16 mouse cellular contexts compared by ENCODE assay signal in the genomic region with DNA sequence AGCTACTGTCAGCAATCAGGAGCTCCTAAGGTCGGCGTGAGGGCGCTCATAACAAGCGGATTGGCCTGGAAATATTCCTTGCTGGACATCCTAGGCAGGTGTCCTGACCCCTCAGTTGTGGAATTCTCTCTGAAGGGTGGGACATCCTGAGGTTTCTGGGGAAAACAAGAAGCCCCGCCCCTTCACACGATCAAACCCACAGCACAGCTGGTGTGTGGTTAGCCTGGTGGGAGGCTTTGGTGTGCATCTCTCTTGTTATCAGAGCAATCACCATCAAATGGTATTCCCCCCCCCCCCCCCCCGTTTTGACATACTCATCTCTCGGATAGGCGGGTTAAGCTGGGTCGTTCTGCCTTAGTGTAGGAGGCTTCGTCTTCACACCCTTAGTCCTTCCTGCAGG.
"Had no signal": no experiment of that assay in that cellular context is flagged by ENCODE, and none has a peak within 500 bp of the region (broad histone marks: within the 10 kb centered on the region; RNA-seq: fewer than 3 reads in every experiment).

No protein-coding gene starts in this region.

- H3K27me3 ChIP-seq: limb, embryonic 12.5 days; liver, embryonic 13.5 days; lung, embryonic 15.5 days had no signal

- DNase-seq: kidney, adult 2 months; kidney, postnatal 25 days; layer of hippocampus, adult 9-11 months; layer of hippocampus, postnatal 36 days; liver; liver, embryonic 13.5 days; liver, postnatal 0 days; lung, postnatal 14 days had no signal

- H3K36me3 ChIP-seq: limb, embryonic 12.5 days; liver, embryonic 13.5 days; lung, embryonic 15.5 days; midbrain, embryonic 12.5 days had no signal

- H3K9ac ChIP-seq: limb, embryonic 12.5 days; liver, embryonic 13.5 days; liver, postnatal 0 days; lung, embryonic 15.5 days; midbrain, embryonic 12.5 days had no signal

- H3K4me3 ChIP-seq: limb, embryonic 12.5 days; liver, embryonic 13.5 days; lung, embryonic 15.5 days; megakaryocyte, embryonic 14.5 days; midbrain, embryonic 12.5 days had no signal

- H3K9me3 ChIP-seq: limb, embryonic 12.5 days; liver, embryonic 13.5 days; lung, embryonic 15.5 days; megakaryocyte, embryonic 14.5 days; midbrain, embryonic 12.5 days had no signal

- ATAC-seq: intestine, embryonic 16.5 days; liver, postnatal 0 days; midbrain, embryonic 16.5 days had no signal

- H3K4me2 ChIP-seq: limb, embryonic 12.5 days; liver, embryonic 13.5 days; lung, embryonic 15.5 days; midbrain, embryonic 12.5 days had no signal

- H3K27ac ChIP-seq: limb, embryonic 12.5 days; liver, embryonic 13.5 days; lung, embryonic 15.5 days; macrophage; midbrain, embryonic 12.5 days; stomach, postnatal 0 days had no signal
